Mouse (Mus musculus) heart, embryonic 10.5 days (tissue): ENCODE data around the gene Hmgb1. TPM values are rescaled to one million over a fixed set of nuclear protein-coding genes. Genes with fewer than 3 reads are reported as not detected.

Source experiments
- DNase-seq: peaks from one replicate; pipeline ENCODE4 v3.0.0-alpha.2; 2017; ENCODE audit warnings: low spot score
- H3K27ac ChIP-seq: fragments of 300-500 bp; sonication (generic); 2 replicates; pipeline ENCODE4 v1.5.1; 2016; ENCODE audit warnings: mild to moderate bottlenecking
- H3K27me3 ChIP-seq: fragments of 300-500 bp; sonication (generic); 2 replicates; pipeline ENCODE4 v1.6.1; 2016; ENCODE audit warnings: mild to moderate bottlenecking; ENCODE audit not compliant: poor library complexity, insufficient read depth, severe bottlenecking
- H3K36me3 ChIP-seq: fragments of 300-500 bp; sonication (generic); 2 replicates; pipeline ENCODE4 v1.6.1; 2016; ENCODE audit warnings: mild to moderate bottlenecking, moderate library complexity
- H3K4me1 ChIP-seq: fragments of 300-500 bp; sonication (generic); 2 replicates; pipeline ENCODE4 v1.6.1; 2016; ENCODE audit warnings: mild to moderate bottlenecking
- H3K4me3 ChIP-seq: fragments of 300-500 bp; sonication (generic); 2 replicates; pipeline ENCODE4 v1.5.1; 2016; ENCODE audit warnings: mild to moderate bottlenecking, moderate library complexity
- H3K9me3 ChIP-seq: fragments of 300-500 bp; sonication (generic); 2 replicates; pipeline ENCODE4 v1.6.1; 2016; ENCODE audit warnings: mild to moderate bottlenecking, moderate library complexity
- WGBS: fragments of 180-500 bp; shearing (Covaris S2); methylation state at CpG from one replicate; pipeline ENCODE4 v1.1.7; 2016; 5-methylcytosine and 5-hydroxymethylcytosine counted together
- polyA plus RNA-seq: library from polyadenylated mRNA; unstranded; fragments of >200 nt; fragmentation: Nextera tagmentation; extraction: Ambion mirVana; gene quantifications from 2 replicates; pipeline ENCODE4 v1.2.1, GENCODE M21; 2016

The Hmgb1 gene
- polyA plus RNA-seq, 1 experiment from 2014 or later, result 1,068 TPM

GRCm38 (mm10) chr5:148999802-149000201, 184.5 kb downstream of the Hmgb1 start:
- Histone ChIP-seq H3K36me3 (no peaks in the 10 kb centered on the region), H3K27ac (peak overlapping the region; percentile 36; the same call in 1 of the 2 replicates), H3K27me3 (0 out of 2 replicates have a peak, but pooled peaks cover 4% of the 10 kb centered on the region), H3K4me1 (peaks cover 35% of the 10 kb centered on the region), H3K9me3 (no peaks in the 10 kb centered on the region), H3K4me3 (no peak overlapping the region)
- 86% methylated on average over 7 of the region's 7 CpGs for WGBS
- no peak for DNase-seq

- no peak for DNase-seq
- H3K4me3 ChIP-seq, result no peak overlapping the region
- H3K27ac ChIP-seq, result no peak overlapping the region
- peaks cover 40% of the 10 kb centered on the region for H3K4me1 ChIP-seq
- H3K9me3 ChIP-seq, result no peaks in the 10 kb centered on the region
- H3K36me3 ChIP-seq, result no peaks in the 10 kb centered on the region
- 0 out of 2 replicates have a peak, but pooled peaks cover 4% of the 10 kb centered on the region for H3K27me3 ChIP-seq
- WGBS, result 64% methylated on average over 14 of the region's 14 CpGs
These were observed 185.8 kb downstream of the Hmgb1 start for GRCm38 (mm10) chr5:148998512-148998911.

- WGBS, result 60% methylated on average over 4 of the region's 4 CpGs
- Histone ChIP-seq H3K9me3 (no peaks in the 10 kb centered on the region), H3K4me3 (no peak overlapping the region), H3K27me3 (0 out of 2 replicates have a peak, but pooled peaks cover 4% of the 10 kb centered on the region), H3K36me3 (peaks cover 9% of the 10 kb centered on the region; the same call in 1 of the 2 replicates), H3K4me1 (peaks cover 26% of the 10 kb centered on the region), H3K27ac (peak overlapping the region; percentile 64; the same call in 1 of the 2 replicates)
- DNase-seq, result no peak
These were observed 187.6 kb downstream of the Hmgb1 start for GRCm38 (mm10) chr5:148996709-148997037.

Other genes starting within 250 kb of the Hmgb1 start
- 0.57 and 2.6 TPM in 2 replicates for gene Gm42791, start 189.3 kb downstream of the Hmgb1 start, polyA plus RNA-seq
- 45.9 and 53.7 TPM in 2 replicates for gene Uspl1, start 139 bp downstream of the Hmgb1 start, polyA plus RNA-seq
- 4.3 and 4.5 TPM in 2 replicates for gene Alox5ap, start 80.3 kb upstream of the Hmgb1 start, polyA plus RNA-seq
- 0.26 and 0.62 TPM in 2 replicates for gene Medag, start 227.3 kb upstream of the Hmgb1 start, polyA plus RNA-seq